Mouse (Mus musculus) CH12.LX (cell line): ENCODE measurements around the gene Col23a1. TPM values are rescaled to one million over a fixed set of nuclear protein-coding genes. Genes with fewer than 3 reads are reported as not detected.
A peak's percentile ranks its signal among the peaks of the same experiment; 100 is the strongest.

ENCODE experiments used
- DNase-seq: peaks from one replicate; pipeline ENCODE4 v3.0.0-alpha.2; 2013; ENCODE audit errors: extremely low read depth
- H3K27ac ChIP-seq: 2 replicates; pipeline ENCODE4 v1.5.1; 2012; ENCODE audit warnings: low read depth, mild to moderate bottlenecking, control low read depth, moderate library complexity; ENCODE audit not compliant: insufficient read depth
- H3K27me3 ChIP-seq: replicated peaks from 2 replicates; pipeline ENCODE3; 2012; ENCODE audit warnings: inconsistent platforms
- H3K36me3 ChIP-seq, 2 experiments: replicated peaks in 1 of 2; 2 replicates each; pipeline versions ENCODE3 to v1.6.1; 2012; ENCODE audit warnings: inconsistent platforms in 1 of 2, low read length in 1 of 2, mild to moderate bottlenecking in 1 of 2, mixed read lengths in 1 of 2, moderate library complexity in 1 of 2; ENCODE audit not compliant: control insufficient read depth in 1 of 2, insufficient read depth in 1 of 2
- H3K4me1 ChIP-seq, 2 experiments: 2 replicates each; pipeline ENCODE4 v1.6.1; 2012; ENCODE audit warnings: inconsistent platforms in 1 of 2, moderate library complexity in 1 of 2; ENCODE audit not compliant: insufficient read depth in 2 of 2, control insufficient read depth in 1 of 2
- H3K4me2 ChIP-seq: 2 replicates; pipeline ENCODE4 v1.6.1; 2012; ENCODE audit warnings: low read depth, mild to moderate bottlenecking, control low read depth; ENCODE audit not compliant: poor library complexity, insufficient read depth, severe bottlenecking
- H3K4me3 ChIP-seq, 3 experiments: fragments of 150-350 bp in 1 of 3; sonication (generic) in 1 of 3; replicated peaks in 1 of 3; 2 replicates each; pipeline versions ENCODE3 to v1.5.1; 2011 to 2012; ENCODE audit warnings: low read depth in 2 of 3, low read length in 2 of 3, mild to moderate bottlenecking in 2 of 3, moderate library complexity in 2 of 3, control low read depth in 1 of 3, improper control_type of control experiment in 1 of 3, inconsistent platforms in 1 of 3, mixed read lengths in 1 of 3; ENCODE audit not compliant: poor library complexity in 1 of 3
- H3K79me2 ChIP-seq: replicated peaks from 2 replicates; pipeline ENCODE4 v1.6.1; 2012; ENCODE audit warnings: mild to moderate bottlenecking, moderate library complexity; ENCODE audit not compliant: control insufficient read depth, poor library complexity, insufficient read depth, severe bottlenecking; ENCODE audit errors: extremely low read depth
- H3K9ac ChIP-seq: 2 replicates; pipeline ENCODE4 v1.6.1; 2012; ENCODE audit warnings: low read depth, mild to moderate bottlenecking, control low read depth, moderate library complexity; ENCODE audit not compliant: insufficient read depth
- H3K9me3 ChIP-seq: replicated peaks from 2 replicates; pipeline ENCODE3; 2012; ENCODE audit warnings: low read length, inconsistent platforms, mixed read lengths
- BHLHE40 ChIP-seq: IDR thresholded peaks from 2 replicates; pipeline ENCODE4 v1.6.1; 2011; ENCODE audit warnings: mild to moderate bottlenecking, low read depth, low read length, improper control_type of control experiment
- CHD1 ChIP-seq: IDR thresholded peaks from 2 replicates; pipeline ENCODE4 v1.6.1; 2012; ENCODE audit warnings: low read depth, low read length, improper control_type of control experiment, inconsistent platforms
- CHD2 ChIP-seq: IDR thresholded peaks from 2 replicates; pipeline ENCODE4 v1.6.1; 2011; ENCODE audit warnings: low read length, improper control_type of control experiment
- CTCF ChIP-seq, 2 experiments: IDR thresholded peaks in 1 of 2; conservative IDR thresholded peaks in 1 of 2; 2 replicates each; pipeline ENCODE4 v1.5.1; 2011 to 2012; ENCODE audit warnings: low read depth in 2 of 2, low read length in 2 of 2, improper control_type of control experiment in 1 of 2, inconsistent platforms in 1 of 2, mild to moderate bottlenecking in 1 of 2, moderate library complexity in 1 of 2
- ELF1 ChIP-seq: IDR thresholded peaks from 2 replicates; pipeline ENCODE4 v1.6.1; 2014; ENCODE audit warnings: low read depth, mild to moderate bottlenecking, inconsistent platforms, low read length, improper control_type of control experiment
- ETS1 ChIP-seq: conservative IDR thresholded peaks from 2 replicates; pipeline ENCODE4 v1.6.1; 2012; ENCODE audit warnings: low read depth, mild to moderate bottlenecking, inconsistent platforms, low read length, improper control_type of control experiment, moderate library complexity
- GABPA ChIP-seq: IDR thresholded peaks from 2 replicates; pipeline ENCODE4 v1.6.1; 2012; ENCODE audit warnings: low read depth, low read length, improper control_type of control experiment, inconsistent platforms; ENCODE audit not compliant: insufficient replicate concordance
- IRF4 ChIP-seq: IDR thresholded peaks from 2 replicates; pipeline ENCODE4 v1.6.1; 2014; ENCODE audit warnings: low read depth, mild to moderate bottlenecking, inconsistent platforms, low read length, improper control_type of control experiment
- JUN ChIP-seq: IDR thresholded peaks from 2 replicates; pipeline ENCODE4 v1.6.1; 2011; ENCODE audit warnings: low read depth, mild to moderate bottlenecking, low read length, improper control_type of control experiment, moderate library complexity; ENCODE audit not compliant: insufficient read depth
- JUND ChIP-seq: conservative IDR thresholded peaks from 2 replicates; pipeline ENCODE4 v1.6.1; 2011; ENCODE audit warnings: low read depth, low read length, improper control_type of control experiment
- MAFK ChIP-seq: IDR thresholded peaks from 2 replicates; pipeline ENCODE4 v1.6.1; 2011; ENCODE audit warnings: low read length, improper control_type of control experiment; ENCODE audit not compliant: insufficient replicate concordance
- MAZ ChIP-seq: IDR thresholded peaks from 2 replicates; pipeline ENCODE4 v1.6.1; 2012; ENCODE audit warnings: low read depth, mild to moderate bottlenecking, inconsistent platforms, low read length, improper control_type of control experiment, moderate library complexity
- MEF2A ChIP-seq: IDR thresholded peaks from 2 replicates; pipeline ENCODE4 v1.6.1; 2014; ENCODE audit warnings: low read depth, mild to moderate bottlenecking, inconsistent platforms, low read length, improper control_type of control experiment, borderline replicate concordance
- MXI1 ChIP-seq: IDR thresholded peaks from 2 replicates; pipeline ENCODE4 v1.6.1; 2011; ENCODE audit warnings: mild to moderate bottlenecking, low read depth, low read length, improper control_type of control experiment
- MYC ChIP-seq: IDR thresholded peaks from 2 replicates; pipeline ENCODE4 v1.6.1; 2011; ENCODE audit warnings: low read depth, mild to moderate bottlenecking, improper control_type of control experiment, low read length
- NRF1 ChIP-seq: IDR thresholded peaks from 2 replicates; pipeline ENCODE4 v1.6.1; 2014; ENCODE audit warnings: low read depth, mild to moderate bottlenecking, inconsistent platforms, low read length, improper control_type of control experiment, moderate library complexity
- PAX5 ChIP-seq: IDR thresholded peaks from 2 replicates; pipeline ENCODE4 v1.6.1; 2012; ENCODE audit warnings: low read length, inconsistent platforms, mixed read lengths
- POLR2A ChIP-seq: IDR thresholded peaks from 2 replicates; pipeline ENCODE4 v1.6.1; 2011; ENCODE audit warnings: low read depth, mild to moderate bottlenecking, improper control_type of control experiment, low read length
- RAD21 ChIP-seq: IDR thresholded peaks from 2 replicates; pipeline ENCODE4 v1.6.1; 2011; ENCODE audit warnings: low read depth, mild to moderate bottlenecking, low read length, improper control_type of control experiment, moderate library complexity
- SIN3A ChIP-seq: IDR thresholded peaks from 2 replicates; pipeline ENCODE4 v1.6.1; 2012; ENCODE audit warnings: low read length, improper control_type of control experiment, inconsistent platforms
- SMC3 ChIP-seq: IDR thresholded peaks from 2 replicates; pipeline ENCODE4 v1.6.1; 2011; ENCODE audit warnings: low read depth, low read length, improper control_type of control experiment
- TBP ChIP-seq: conservative IDR thresholded peaks from 2 replicates; pipeline ENCODE4 v1.6.1; 2011; ENCODE audit warnings: low read depth, low read length, improper control_type of control experiment
- TCF12 ChIP-seq: IDR thresholded peaks from 2 replicates; pipeline ENCODE4 v1.6.1; 2014; ENCODE audit warnings: low read depth, mild to moderate bottlenecking, inconsistent platforms, low read length, improper control_type of control experiment
- UBTF ChIP-seq: IDR thresholded peaks from 2 replicates; pipeline ENCODE4 v1.6.1; 2012; ENCODE audit warnings: low read depth, mild to moderate bottlenecking, inconsistent platforms, low read length, improper control_type of control experiment, moderate library complexity
- USF2 ChIP-seq: conservative IDR thresholded peaks from 2 replicates; pipeline ENCODE4 v1.6.1; 2011; ENCODE audit warnings: low read depth, low read length, improper control_type of control experiment
- ZC3H11A ChIP-seq: IDR thresholded peaks from 2 replicates; pipeline ENCODE4 v1.6.1; 2012; ENCODE audit warnings: low read depth, mild to moderate bottlenecking, inconsistent platforms, low read length, improper control_type of control experiment
- ZKSCAN1 ChIP-seq: IDR thresholded peaks from 2 replicates; pipeline ENCODE4 v1.6.1; 2012; ENCODE audit warnings: low read depth, inconsistent platforms, low read length, improper control_type of control experiment, borderline replicate concordance
- ZMIZ1 ChIP-seq: IDR thresholded peaks from 2 replicates; pipeline ENCODE4 v1.6.1; 2012; ENCODE audit warnings: low read depth, mild to moderate bottlenecking, inconsistent platforms, low read length, improper control_type of control experiment
- ZNF384 ChIP-seq: IDR thresholded peaks from 2 replicates; pipeline ENCODE4 v1.6.1; 2012; ENCODE audit warnings: low read depth, low read length, improper control_type of control experiment, inconsistent platforms
- dilution Hi-C: fragments of 300-500 bp; cut with MboI; formaldehyde crosslinking; loops from 2 replicates; pipeline ENCODE4 v1.14.3; 2020; ENCODE audit warnings: low sequenced_read_pairs; ENCODE audit not compliant: extremely low pct_unique_long_range_greater_than_20kb, extremely low pct_ligation_motif_present
- in situ Hi-C: fragments of 300-500 bp; cut with MboI; formaldehyde crosslinking; loops from 3 replicates; pipeline ENCODE4 v1.14.3; 2019; ENCODE audit warnings: low sequenced_read_pairs, low pct_ligation_motif_present, low pct_unique_long_range_greater_than_20kb, mixed read lengths
- polyA plus RNA-seq: library from polyadenylated mRNA; unstranded; fragments of >175 nt; gene quantifications from 2 replicates; pipeline ENCODE4 v1.2.1, GENCODE M21; 2012; ENCODE audit warnings: low read depth; ENCODE audit not compliant: insufficient read length
- total RNA-seq, 2 experiments: library from RNA; depleted of rRNA; stranded (reverse); fragments of 300-350 nt in 1 of 2; fragments of >200 nt in 1 of 2; gene quantifications; 2 replicates each; pipeline ENCODE4 v1.2.3; 2012 to 2014

The Col23a1 gene
- total and polyA plus RNA-seq, 3 experiments = 0.04 to 0.20 (median 0.08) TPM

DNA sequence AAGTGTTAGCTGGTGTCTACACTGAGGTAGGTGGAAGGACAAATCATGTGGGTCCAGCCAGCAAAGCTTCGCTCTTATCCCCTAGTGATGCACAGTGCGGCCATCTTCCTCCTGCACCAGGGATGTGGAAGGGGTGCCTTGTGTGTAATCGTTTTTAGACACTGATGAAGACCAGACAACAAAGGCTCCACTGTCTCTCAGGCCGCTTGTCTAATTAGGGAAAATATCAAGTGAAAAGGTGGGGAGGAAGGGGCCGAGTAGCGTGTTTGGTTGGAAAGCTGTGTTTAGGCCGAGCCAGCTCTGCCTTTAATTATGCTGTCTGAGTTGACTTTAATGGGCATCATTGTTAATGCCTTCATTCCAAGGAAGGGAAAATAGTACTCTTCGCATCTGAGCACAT is 116.8 kb downstream of the Col23a1 start:
- H3K27ac ChIP-seq = no peak overlapping the region
- H3K36me3 ChIP-seq = no peaks in the 10 kb centered on the region
- no peak overlapping the region for H3K4me2 ChIP-seq
- dilution Hi-C loops (no loop called here), in situ Hi-C loops (no loop called here)
- no peak overlapping the region for H3K4me3 ChIP-seq
- no peak for DNase-seq
- no peaks in the 10 kb centered on the region for H3K4me1 ChIP-seq
- peaks cover 68% of the 10 kb centered on the region for H3K27me3 ChIP-seq
- no peak overlapping the region for H3K9ac ChIP-seq
- no peaks in the 10 kb centered on the region for H3K79me2 ChIP-seq
- no peak for TF ChIP-seq ELF1
- no peak for TF ChIP-seq ETS1
- TF ChIP-seq SMC3 = no peak
- TF ChIP-seq MEF2A = no peak
- no peak for TF ChIP-seq ZC3H11A
- TF ChIP-seq IRF4 = no peak
- no peak for TF ChIP-seq BHLHE40
- no peak for TF ChIP-seq USF2
- no peak for TF ChIP-seq ZMIZ1
- no peak for TF ChIP-seq RAD21
- TF ChIP-seq PAX5 = no peak
- TF ChIP-seq JUN = no peak
- TF ChIP-seq CHD2 = no peak
- TF ChIP-seq POLR2A = no peak
- no peak for TF ChIP-seq JUND
- TF ChIP-seq TBP = no peak
- no peak for TF ChIP-seq ZKSCAN1
- TF ChIP-seq CTCF (conservative IDR thresholded peaks at IDR 0.05 in 1 of 2, IDR thresholded peaks at IDR 0.05 in 1 of 2; ENCODE audit: low read depth in 2 of 2, low read length in 2 of 2) = no peak
- no peak for TF ChIP-seq SIN3A
- H3K9me3 ChIP-seq = no peaks in the 10 kb centered on the region

DNA sequence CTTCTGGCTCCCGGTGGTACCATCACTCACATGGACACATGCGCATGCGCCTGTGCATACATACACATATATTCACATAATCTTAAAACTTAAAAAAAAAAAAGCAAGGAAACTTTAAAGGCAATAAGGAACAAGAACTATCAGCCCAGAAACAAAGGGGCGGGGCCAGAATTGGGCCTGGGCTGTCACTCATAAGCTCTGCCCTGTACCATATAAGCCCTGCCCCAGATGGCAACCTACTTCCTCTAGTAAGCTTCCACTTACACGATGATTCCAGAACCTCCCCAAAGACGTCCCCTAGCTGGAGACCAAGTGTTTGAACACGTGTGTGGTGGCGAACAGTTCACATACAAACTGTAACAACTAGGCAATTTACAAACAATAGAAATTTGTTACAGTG is 117.6 kb downstream of the Col23a1 start:
- Histone ChIP-seq H3K4me1 (no peaks in the 10 kb centered on the region), H3K27ac (no peak overlapping the region), H3K79me2 (no peaks in the 10 kb centered on the region), H3K4me2 (no peak overlapping the region), H3K27me3 (peaks cover 67% of the 10 kb centered on the region), H3K9me3 (no peaks in the 10 kb centered on the region), H3K36me3 (no peaks in the 10 kb centered on the region), H3K4me3 (no peak overlapping the region), H3K9ac (no peak overlapping the region)
- dilution Hi-C loops = no loop called here
- no peak for TF ChIP-seq RAD21
- TF ChIP-seq NRF1 = no peak
- no peak for TF ChIP-seq MYC
- TF ChIP-seq TCF12 = no peak
- TF ChIP-seq GABPA = no peak
- TF ChIP-seq ZNF384 = no peak
- no peak for TF ChIP-seq MAFK
- TF ChIP-seq ZC3H11A = no peak
- no peak for TF ChIP-seq ZMIZ1
- no peak for TF ChIP-seq MAZ
- TF ChIP-seq CTCF (conservative IDR thresholded peaks at IDR 0.05 in 1 of 2, IDR thresholded peaks at IDR 0.05 in 1 of 2; ENCODE audit: low read depth in 2 of 2, low read length in 2 of 2) = no peak
- TF ChIP-seq ZKSCAN1 = no peak
- no peak for TF ChIP-seq ETS1
- TF ChIP-seq UBTF = no peak
- no peak for TF ChIP-seq CHD1
- no peak for TF ChIP-seq MXI1
- TF ChIP-seq CHD2 = no peak
- TF ChIP-seq PAX5 = no peak
- DNase-seq = peak; percentile 27
- in situ Hi-C loops = no loop called here
